ENCODE assay signal across 13 mouse cellular contexts in genomic region chr4:77155561-77155960, GRCm38 (mm10).
A peak's percentile ranks its signal among the peaks of the same experiment; 100 is the strongest.
DNase-seq lines count a peak whose midpoint lies in the region; ATAC-seq and TF ChIP-seq lines count a peak whose summit lies in the region.
"Had no signal": no experiment of that assay in that cellular context is flagged by ENCODE, and none has a peak within 500 bp of the region (broad histone marks: within the 10 kb centered on the region; RNA-seq: fewer than 3 reads in every experiment).

No protein-coding gene starts in this region.

- no peak for TF ChIP-seq POLR2A in lung, adult 2 months (IDR thresholded peaks at IDR 0.05; ENCODE audit: borderline replicate concordance, extremely low read depth, low read depth, low read length)

- H3K9me3 ChIP-seq in limb, embryonic 10.5 days (replicated peaks), result no peaks in the 10 kb centered on the region
- no peaks in the 10 kb centered on the region for H3K9me3 ChIP-seq in liver, embryonic 11.5 days (ENCODE audit: control insufficient read depth, low read length)
- H3K9me3 ChIP-seq: heart, embryonic 10.5 days; hindbrain, embryonic 10.5 days; midbrain, embryonic 15.5 days; neural tube, embryonic 13.5 days; stomach, embryonic 15.5 days had no signal

- H3K27ac ChIP-seq in limb, embryonic 10.5 days, result no peak overlapping the region
- no peak overlapping the region for H3K27ac ChIP-seq in liver, embryonic 11.5 days (ENCODE audit: low read depth, low read length)
- H3K27ac ChIP-seq: heart, embryonic 10.5 days; hindbrain, embryonic 10.5 days; midbrain, embryonic 15.5 days; neural tube, embryonic 13.5 days; stomach, embryonic 15.5 days had no signal

- peak; percentile 48 to 54 for DNase-seq in right cerebral cortex, adult 2 months (ENCODE audit: low spot score in 2 of 2)
- no peak for DNase-seq in right cerebral cortex, postnatal 4 days
- peak; percentile 47 to 68 for DNase-seq in cerebellum, postnatal 25 days
- DNase-seq in layer of hippocampus, postnatal 36 days, result peak; percentile 15 to 43
- no peak for DNase-seq in limb, embryonic 10.5 days (ENCODE audit: low spot score)
- no peak for DNase-seq in liver, embryonic 11.5 days (ENCODE audit: low spot score)
- DNase-seq in lung, adult 2 months, result no peak
- DNase-seq: adrenal gland, adult 8-10 months had no signal

- no peaks in the 10 kb centered on the region for H3K36me3 ChIP-seq in limb, embryonic 10.5 days
- H3K36me3 ChIP-seq in liver, embryonic 11.5 days (ENCODE audit: control insufficient read depth, insufficient read depth, low read length), result no peaks in the 10 kb centered on the region
- H3K36me3 ChIP-seq: heart, embryonic 10.5 days; hindbrain, embryonic 10.5 days; midbrain, embryonic 15.5 days; neural tube, embryonic 13.5 days; stomach, embryonic 15.5 days had no signal

- TF ChIP-seq CTCF in lung, adult 2 months (IDR thresholded peaks at IDR 0.05; ENCODE audit: insufficient read depth, low read length), result no peak

- H3K4me2 ChIP-seq in liver, embryonic 11.5 days, result no peak overlapping the region
- H3K4me2 ChIP-seq: midbrain, embryonic 15.5 days; neural tube, embryonic 13.5 days; stomach, embryonic 15.5 days had no signal

- no peaks in the 10 kb centered on the region for H3K27me3 ChIP-seq in limb, embryonic 10.5 days (ENCODE audit: low read depth, poor library complexity, severe bottlenecking)
- no peaks in the 10 kb centered on the region for H3K27me3 ChIP-seq in liver, embryonic 11.5 days (replicated peaks; ENCODE audit: control insufficient read depth, insufficient read depth, low read length)
- H3K27me3 ChIP-seq: midbrain, embryonic 15.5 days; neural tube, embryonic 13.5 days; stomach, embryonic 15.5 days had no signal

- WGBS in limb, embryonic 10.5 days, result 92% methylated on average over 2 of the region's 2 CpGs
- 76% methylated on average over 2 of the region's 2 CpGs for whole genome bisulfite sequencing in liver, embryonic 11.5 days
- WGBS in lung, adult 2 months, result 78% methylated on average over 2 of the region's 2 CpGs

- no peak for ATAC-seq in liver, embryonic 11.5 days (replicated peaks; ENCODE audit: low FRiP score)
- ATAC-seq: midbrain, embryonic 15.5 days had no signal

- no peak overlapping the region for H3K9ac ChIP-seq in liver, embryonic 11.5 days (ENCODE audit: low read depth, low read length)
- H3K9ac ChIP-seq: midbrain, embryonic 15.5 days; neural tube, embryonic 13.5 days; stomach, embryonic 15.5 days had no signal

- no peaks in the 10 kb centered on the region for H3K4me1 ChIP-seq in limb, embryonic 10.5 days
- H3K4me1 ChIP-seq in liver, embryonic 11.5 days (replicated peaks; ENCODE audit: control insufficient read depth, insufficient read depth, low read length), result no peaks in the 10 kb centered on the region
- H3K4me1 ChIP-seq in lung, adult 2 months (ENCODE audit: control insufficient read depth, insufficient read depth, low read length), result no peaks in the 10 kb centered on the region
- H3K4me1 ChIP-seq: heart, embryonic 10.5 days; hindbrain, embryonic 10.5 days; midbrain, embryonic 15.5 days; neural tube, embryonic 13.5 days; stomach, embryonic 15.5 days had no signal

- no peak overlapping the region for H3K4me3 ChIP-seq in limb, embryonic 10.5 days
- H3K4me3 ChIP-seq in liver, embryonic 11.5 days (ENCODE audit: low read depth, low read length), result no peak overlapping the region
- H3K4me3 ChIP-seq in lung, adult 2 months (replicated peaks; ENCODE audit: extremely low read depth, low read depth, low read length), result no peak overlapping the region
- H3K4me3 ChIP-seq: heart, embryonic 10.5 days; hindbrain, embryonic 10.5 days; midbrain, embryonic 15.5 days; neural tube, embryonic 13.5 days; stomach, embryonic 15.5 days had no signal

Comparison
In these comparisons a context has a peak if more than half of its experiments do, and no peak if none do; other contexts are left out.
1. DNase-seq: peak in right cerebral cortex, adult 2 months (2 of 2), cerebellum, postnatal 25 days (2 of 2) and layer of hippocampus, postnatal 36 days (2 of 2); none in right cerebral cortex, postnatal 4 days (single experiment), limb, embryonic 10.5 days (single experiment), liver, embryonic 11.5 days (single experiment) and lung, adult 2 months (single experiment).